Mouse (Mus musculus) embryonic fibroblast, embryonic 13.5 days (primary cell): ENCODE data around the gene Aldh3b1. TPM values are rescaled to one million over a fixed set of nuclear protein-coding genes. Genes with fewer than 3 reads are reported as not detected.

Experiments used
- H3K27ac ChIP-seq: 2 replicates; pipeline ENCODE4 v1.5.1; 2012; ENCODE audit warnings: low read length, control low read depth, inconsistent platforms; ENCODE audit not compliant: insufficient read depth
- H3K4me1 ChIP-seq: 2 replicates; pipeline ENCODE4 v1.6.1; 2011; ENCODE audit warnings: low read length; ENCODE audit not compliant: control insufficient read depth, insufficient read depth
- H3K4me3 ChIP-seq: 2 replicates; pipeline ENCODE4 v1.5.1; 2011; ENCODE audit warnings: mild to moderate bottlenecking, control low read depth, low read length; ENCODE audit not compliant: insufficient read depth
- CTCF ChIP-seq: IDR thresholded peaks from 2 replicates; pipeline ENCODE4 v1.5.1; 2011; ENCODE audit warnings: mild to moderate bottlenecking, control low read depth, low read length, moderate library complexity, borderline replicate concordance; ENCODE audit not compliant: insufficient read depth
- POLR2A ChIP-seq: IDR thresholded peaks from 2 replicates; pipeline ENCODE4 v1.6.1; 2011; ENCODE audit warnings: low read depth, mild to moderate bottlenecking, control low read depth, low read length, moderate library complexity
- polyA plus RNA-seq: library from polyadenylated mRNA; stranded (reverse); fragments of >200 nt; gene quantifications from 2 replicates; pipeline ENCODE4 v1.2.4, GENCODE M21; 2011; ENCODE audit warnings: low read depth; ENCODE audit not compliant: missing spikeins, insufficient read length

Gene Aldh3b1
- polyA plus RNA-seq, 1 experiment: 3.8 TPM

DNA sequence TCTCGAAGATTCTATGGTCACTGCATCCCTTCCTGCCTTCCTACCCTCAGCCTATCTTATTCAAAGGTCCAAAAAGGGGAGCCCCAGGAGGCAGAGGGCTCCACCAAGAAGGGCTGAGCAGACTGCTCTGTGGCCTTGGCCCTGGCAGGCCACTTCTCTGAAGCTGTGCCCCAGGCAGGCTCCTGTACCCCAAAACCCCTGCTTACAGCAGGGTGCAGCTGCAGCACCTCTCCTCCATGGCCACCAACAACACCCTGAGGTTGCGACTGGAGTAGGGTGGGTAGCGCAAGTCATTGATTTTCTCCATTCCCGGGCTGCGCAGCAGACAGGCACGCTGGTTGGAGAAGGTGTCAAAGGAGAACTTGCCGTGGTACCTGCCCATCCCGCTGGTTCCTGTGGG is 15.9 kb downstream of the Aldh3b1 start:
- H3K4me1 ChIP-seq: peaks cover 2% of the 10 kb centered on the region; the same call in 1 of the 2 replicates
- no peak for TF ChIP-seq CTCF
- TF ChIP-seq POLR2A: 0 out of 2 replicates have a peak, but pooled peaks have one; percentile 30
- H3K27ac ChIP-seq: no peak overlapping the region
- H3K4me3 ChIP-seq: peak overlapping the region; percentile 78

DNA sequence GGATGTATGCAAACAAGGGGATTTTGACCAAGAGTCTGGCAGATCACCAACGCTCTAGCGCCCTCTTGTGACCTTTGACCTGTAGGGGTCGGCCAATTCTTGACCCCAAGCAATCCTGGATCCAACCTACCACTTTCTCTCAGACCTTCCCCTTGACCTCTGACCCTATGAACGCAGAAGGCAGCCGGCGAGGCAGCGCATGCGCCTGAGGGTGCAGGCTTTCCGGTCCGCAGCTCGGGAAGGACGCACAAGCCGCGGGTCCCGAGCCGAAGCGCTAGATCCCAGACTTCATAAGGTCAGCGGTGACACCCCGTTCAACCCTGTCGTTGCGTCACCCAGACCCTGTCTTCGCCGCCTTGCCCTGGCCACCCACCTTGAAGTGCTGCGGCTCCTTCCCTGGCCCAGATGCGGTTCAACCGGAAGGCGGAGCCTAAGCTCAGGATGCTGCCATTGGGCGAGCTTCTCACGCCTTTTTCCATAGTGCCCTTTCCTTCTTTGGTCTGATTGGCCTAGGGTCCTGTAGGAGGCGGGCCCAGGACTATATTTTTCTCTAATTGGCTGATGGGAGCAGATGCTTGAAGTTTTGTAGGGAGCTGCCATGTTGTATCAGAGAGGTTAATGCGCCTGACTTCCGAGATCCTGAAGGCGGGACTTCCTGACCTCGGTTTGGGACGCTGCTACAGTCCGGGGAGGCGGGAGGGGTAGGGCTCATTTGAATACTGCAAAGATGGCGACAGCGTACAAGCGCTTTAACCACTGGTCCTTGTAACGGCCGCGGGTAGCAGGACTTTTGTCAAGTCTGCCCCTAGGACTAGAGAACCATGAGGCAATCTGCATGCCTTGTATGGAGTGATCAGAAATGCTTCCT is 17.0 kb downstream of the Aldh3b1 start, which contains the start of gene Ndufs8:
TSS of gene Ndufs8 (minus strand) at position 438 of the 868 bp plus-strand sequence.
- Histone ChIP-seq H3K4me3 (peak within 1 kb of the TSS; percentile 78), H3K4me1 (peaks cover 2% of the 10 kb centered on the region; the same call in 1 of the 2 replicates), H3K27ac (peak within 1 kb of the TSS; percentile 51)
- TF ChIP-seq CTCF: no peak
- peak; percentile 89 for TF ChIP-seq POLR2A

DNA sequence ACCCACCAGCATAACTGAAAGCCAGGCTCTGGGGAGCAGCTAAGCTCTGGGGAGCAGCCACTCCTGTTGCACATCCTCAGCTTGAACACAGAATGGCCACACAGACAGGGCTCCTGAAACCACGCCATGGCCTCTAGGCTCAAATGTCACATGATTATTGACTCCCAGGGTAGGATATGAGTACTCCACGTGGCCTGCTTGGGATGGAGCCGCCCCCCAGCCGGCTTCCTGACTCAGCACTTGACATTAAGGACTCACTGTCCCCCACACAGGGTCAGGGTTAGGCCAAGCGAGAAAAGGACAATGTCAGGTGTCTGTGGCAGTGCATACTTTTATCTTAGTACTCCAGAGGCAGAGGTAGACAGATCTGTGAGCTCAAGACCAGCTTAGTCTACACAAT is 19.4 kb downstream of the Aldh3b1 start:
- Histone ChIP-seq H3K27ac (no peak overlapping the region), H3K4me1 (peaks cover 2% of the 10 kb centered on the region; the same call in 1 of the 2 replicates), H3K4me3 (no peak overlapping the region)
- no peak for TF ChIP-seq CTCF
- no peak for TF ChIP-seq POLR2A

GRCm38 (mm10) chr19:3907876-3908660 is 21.5 kb downstream of the Aldh3b1 start:
- H3K27ac ChIP-seq: no peak overlapping the region

GRCm38 (mm10) chr19:3906795-3907786 is 22.5 kb downstream of the Aldh3b1 start, which contains the start of gene Tcirg1:
Gene Tcirg1, minus strand, starts transcription at chr19:3907133.
- H3K4me3 ChIP-seq: peak within 1 kb of the TSS; percentile 95
- peak within 1 kb of the TSS; percentile 53 for H3K27ac ChIP-seq
- H3K4me1 ChIP-seq: 0 out of 2 replicates have a peak, but pooled peaks cover 2% of the 10 kb centered on the region
- TF ChIP-seq POLR2A (peak; percentile 94), CTCF (no peak)

More at GRCm38 (mm10) chr19:3907876-3908660, 21.5 kb downstream of the Aldh3b1 start:
- TF ChIP-seq POLR2A: no peak
- TF ChIP-seq CTCF: no peak
- H3K4me1 ChIP-seq: 0 out of 2 replicates have a peak, but pooled peaks cover 2% of the 10 kb centered on the region
- H3K4me3 ChIP-seq: no peak overlapping the region

GRCm38 (mm10) chr19:3906326-3906725 is 23.3 kb downstream of the Aldh3b1 start:
- TF ChIP-seq CTCF (no peak), POLR2A (no peak)
- Histone ChIP-seq H3K27ac (peak overlapping the region; percentile 53), H3K4me3 (peak overlapping the region; percentile 95), H3K4me1 (no peaks in the 10 kb centered on the region)

DNA sequence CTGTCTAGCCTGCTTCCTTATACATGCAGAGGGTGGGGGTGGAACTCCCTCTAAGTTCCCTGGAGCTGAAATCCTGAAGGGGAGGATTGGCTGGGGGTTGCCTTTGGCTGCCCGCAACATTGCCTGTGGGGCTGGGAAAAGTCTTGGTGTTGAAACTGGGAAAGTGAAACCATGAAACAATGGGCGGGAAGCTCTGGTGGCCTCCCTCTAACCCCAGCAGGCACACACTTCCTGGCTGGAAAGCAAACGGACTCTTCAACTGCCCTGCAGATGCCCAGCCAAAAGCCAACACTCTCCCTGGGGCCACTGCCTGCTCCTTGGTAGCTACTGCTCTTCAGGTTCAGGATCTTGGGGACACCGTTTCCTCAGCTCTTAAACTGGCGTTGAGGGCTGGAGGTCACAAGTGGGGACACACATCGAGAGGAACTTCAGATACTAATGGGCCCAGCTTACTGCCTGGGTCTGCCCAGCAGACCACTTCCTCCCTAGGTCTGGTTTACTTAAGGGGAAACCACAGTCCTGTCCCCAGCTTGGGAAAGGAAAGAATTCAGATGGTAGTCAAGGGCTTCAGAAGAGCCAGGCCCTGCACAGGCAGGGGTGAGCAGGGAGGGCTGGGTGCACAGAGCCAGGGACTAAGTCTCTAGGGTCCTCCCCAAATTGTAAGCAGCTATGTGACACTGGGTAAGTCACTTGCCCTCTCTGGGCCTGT is 24.2 kb downstream of the Aldh3b1 start:
- Histone ChIP-seq H3K4me3 (peak overlapping the region; percentile 95), H3K4me1 (no peaks in the 10 kb centered on the region), H3K27ac (peak overlapping the region; percentile 54)
- no peak for TF ChIP-seq POLR2A
- TF ChIP-seq CTCF: no peak

DNA sequence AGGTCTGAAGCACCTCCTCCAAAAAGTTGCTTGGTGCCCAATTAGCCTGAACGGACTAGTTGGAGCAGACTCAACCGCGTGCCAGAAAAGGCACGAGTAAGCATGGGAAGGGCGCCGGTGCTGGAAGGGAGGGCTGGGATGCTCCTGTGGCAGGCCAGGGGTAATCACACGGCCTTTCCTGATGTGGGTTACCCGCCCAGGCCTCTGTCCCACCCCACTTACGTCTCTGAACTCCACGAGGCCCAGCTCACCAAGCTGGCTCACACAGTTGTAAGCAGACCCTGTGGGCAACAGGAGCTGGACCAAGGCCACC is 25.3 kb downstream of the Aldh3b1 start:
- no peak overlapping the region for H3K4me3 ChIP-seq

More for the DNA sequence above, 25.3 kb downstream of the Aldh3b1 start:
- Histone ChIP-seq H3K4me1 (no peaks in the 10 kb centered on the region), H3K27ac (no peak overlapping the region)
- no peak for TF ChIP-seq CTCF
- no peak for TF ChIP-seq POLR2A
